Mouse (Mus musculus) spleen, adult 2 months (tissue): ENCODE measurements around the gene Tfcp2. TPM values are rescaled to one million over a fixed set of nuclear protein-coding genes. Genes with fewer than 3 reads are reported as not detected.

Experiments
- DNase-seq, 2 experiments: peaks; one replicate each; pipeline versions ENCODE4 v3.0.0 to v3.0.0-alpha.2; 2012 to 2021; ENCODE audit warnings: low spot score in 2 of 2, low read depth in 1 of 2
- H3K27ac ChIP-seq: fragments of 200-500 bp; 2 replicates; pipeline ENCODE4 v1.5.1; 2012; ENCODE audit warnings: low read length, inconsistent platforms; ENCODE audit not compliant: insufficient read depth
- H3K27me3 ChIP-seq: fragments of 200-500 bp; 2 replicates; pipeline ENCODE4 v1.6.1; 2012; ENCODE audit warnings: mild to moderate bottlenecking, moderate library complexity, low read length, inconsistent platforms; ENCODE audit not compliant: control insufficient read depth, insufficient read depth
- H3K36me3 ChIP-seq: fragments of 200-500 bp; 2 replicates; pipeline ENCODE4 v1.6.1; 2012; ENCODE audit warnings: mild to moderate bottlenecking, low read length, inconsistent platforms; ENCODE audit not compliant: control insufficient read depth, insufficient read depth
- H3K4me1 ChIP-seq: fragments of 200-500 bp; 2 replicates; pipeline ENCODE4 v1.6.1; 2011; ENCODE audit warnings: inconsistent platforms; ENCODE audit not compliant: control insufficient read depth, insufficient read depth, insufficient read length
- H3K4me3 ChIP-seq: fragments of 200-500 bp; 2 replicates; pipeline ENCODE4 v1.5.1; 2011; ENCODE audit warnings: mild to moderate bottlenecking, inconsistent platforms; ENCODE audit not compliant: insufficient read depth, insufficient read length; ENCODE audit errors: extremely low read depth
- CTCF ChIP-seq: fragments of 200-500 bp; IDR thresholded peaks from 2 replicates; pipeline ENCODE4 v1.5.1; 2011; ENCODE audit warnings: mild to moderate bottlenecking, inconsistent platforms; ENCODE audit not compliant: insufficient read depth, insufficient read length, insufficient replicate concordance; ENCODE audit errors: extremely low read depth
- POLR2A ChIP-seq: fragments of 200-500 bp; IDR thresholded peaks from 2 replicates; pipeline ENCODE4 v1.6.1; 2011; ENCODE audit warnings: low read depth, low read length, inconsistent platforms
- WGBS: fragments of 180-500 bp; shearing (Covaris S2); methylation state at CpG from one replicate; pipeline ENCODE4 v1.1.7; 2018; 5-methylcytosine and 5-hydroxymethylcytosine counted together
- polyA plus RNA-seq: library from polyadenylated mRNA; depleted of rRNA; stranded (reverse); fragments of >200 nt; gene quantifications from 2 replicates; pipeline ENCODE4 v1.2.3, GENCODE M21; 2012

The Tfcp2 gene
- polyA plus RNA-seq, 1 experiment, result 3.8 TPM

- Histone ChIP-seq H3K4me1 (no peaks in the 10 kb centered on the region), H3K27ac (no peak overlapping the region), H3K4me3 (no peak overlapping the region), H3K36me3 (no peaks in the 10 kb centered on the region), H3K27me3 (no peaks in the 10 kb centered on the region)
- no peak for TF ChIP-seq POLR2A
- no peak for TF ChIP-seq CTCF
- WGBS, result 67% methylated on average over 9 of the region's 9 CpGs
- no peak for DNase-seq
Observed at GRCm38 (mm10) chr15:100539411-100539810, 12.4 kb downstream of the Tfcp2 start.

- H3K4me1 ChIP-seq, result no peaks in the 10 kb centered on the region
- H3K27ac ChIP-seq, result no peak overlapping the region
- no peaks in the 10 kb centered on the region for H3K36me3 ChIP-seq
- TF ChIP-seq POLR2A (no peak), CTCF (peak; percentile 21; the same call in 1 of the 2 replicates)
- no peaks in the 10 kb centered on the region for H3K27me3 ChIP-seq
- no peak overlapping the region for H3K4me3 ChIP-seq
- WGBS, result 79% methylated on average over 6 of the region's 6 CpGs
- DNase-seq, result peak; percentile 9 to 52
Observed at GRCm38 (mm10) chr15:100537913-100538312, 13.9 kb downstream of the Tfcp2 start.

- H3K27me3 ChIP-seq, result no peaks in the 10 kb centered on the region
- 79% methylated on average over 5 of the region's 5 CpGs for WGBS
- DNase-seq, result no peak
- H3K27ac ChIP-seq, result no peak overlapping the region
- no peak overlapping the region for H3K4me3 ChIP-seq
- no peaks in the 10 kb centered on the region for H3K36me3 ChIP-seq
- no peaks in the 10 kb centered on the region for H3K4me1 ChIP-seq
- TF ChIP-seq POLR2A (no peak), CTCF (no peak)
Observed at GRCm38 (mm10) chr15:100527900-100528299, 23.9 kb downstream of the Tfcp2 start.

GRCm38 (mm10) chr15:100525405-100525804 lies 26.4 kb downstream of the Tfcp2 start:
- Histone ChIP-seq H3K4me3 (no peak overlapping the region), H3K27me3 (no peaks in the 10 kb centered on the region), H3K36me3 (no peaks in the 10 kb centered on the region), H3K27ac (no peak overlapping the region), H3K4me1 (no peaks in the 10 kb centered on the region)
- 93% methylated on average over 14 of the region's 14 CpGs for WGBS
- TF ChIP-seq CTCF, result no peak
- TF ChIP-seq POLR2A, result no peak
- no peak for DNase-seq

- Histone ChIP-seq H3K27ac (no peak overlapping the region), H3K4me3 (no peak overlapping the region), H3K27me3 (no peaks in the 10 kb centered on the region), H3K36me3 (0 out of 2 replicates have a peak, but pooled peaks cover 2% of the 10 kb centered on the region), H3K4me1 (no peaks in the 10 kb centered on the region)
- TF ChIP-seq POLR2A, result no peak
- no peak for TF ChIP-seq CTCF
- DNase-seq, result no peak
- 94% methylated on average over 14 of the region's 14 CpGs for WGBS
Observed at GRCm38 (mm10) chr15:100520306-100520705, 31.5 kb downstream of the Tfcp2 start.

- 91% methylated on average over 2 of the region's 2 CpGs for WGBS
- Histone ChIP-seq H3K36me3 (peaks cover 3% of the 10 kb centered on the region; the same call in 1 of the 2 replicates), H3K27ac (no peak overlapping the region), H3K4me1 (no peaks in the 10 kb centered on the region), H3K27me3 (no peaks in the 10 kb centered on the region), H3K4me3 (no peak overlapping the region)
- DNase-seq, result no peak
- TF ChIP-seq POLR2A, result no peak
Observed at GRCm38 (mm10) chr15:100515121-100515520, 36.7 kb downstream of the Tfcp2 start.

- H3K36me3 ChIP-seq, result peaks cover 3% of the 10 kb centered on the region; the same call in 1 of the 2 replicates
- no peak overlapping the region for H3K27ac ChIP-seq
- H3K4me3 ChIP-seq, result no peak overlapping the region
- no peak for TF ChIP-seq CTCF
- no peak for TF ChIP-seq POLR2A
- H3K27me3 ChIP-seq, result no peaks in the 10 kb centered on the region
- no peaks in the 10 kb centered on the region for H3K4me1 ChIP-seq
- 92% methylated on average over 4 of the region's 4 CpGs for WGBS
- no peak for DNase-seq
Observed at GRCm38 (mm10) chr15:100513387-100513786, 38.4 kb downstream of the Tfcp2 start.
